Comparison of ENCODE assay signal across 51 mouse cellular contexts in genomic region chr7:102540596-102540995, GRCm38 (mm10). TPM values are rescaled to one million over a fixed set of nuclear protein-coding genes. Genes with fewer than 3 reads are reported as not detected.
"Had no signal": no experiment of that assay in that cellular context is flagged by ENCODE, and none has a peak within 500 bp of the region (broad histone marks: within the 10 kb centered on the region; RNA-seq: fewer than 3 reads in every experiment).

Gene Olfr548-ps1 (plus strand): TSS chr7:102540896.

- H3K27me3 ChIP-seq: heart, embryonic 12.5 days; heart, embryonic 13.5 days; heart, embryonic 15.5 days; hindbrain, embryonic 12.5 days; hindbrain, embryonic 13.5 days; hindbrain, embryonic 15.5 days; intestine, embryonic 15.5 days; kidney, embryonic 15.5 days had no signal

- H3K9ac ChIP-seq: heart, embryonic 12.5 days; heart, embryonic 13.5 days; heart, embryonic 15.5 days; hindbrain, embryonic 12.5 days; hindbrain, embryonic 13.5 days; hindbrain, embryonic 14.5 days; hindbrain, embryonic 15.5 days; intestine, embryonic 15.5 days; kidney, embryonic 15.5 days had no signal

- H3K27ac ChIP-seq: heart, embryonic 10.5 days; heart, embryonic 13.5 days; heart, embryonic 15.5 days; hindbrain, embryonic 10.5 days; hindbrain, embryonic 12.5 days; hindbrain, embryonic 13.5 days; hindbrain, embryonic 14.5 days; hindbrain, embryonic 15.5 days; hindbrain, postnatal 0 days; intestine, embryonic 15.5 days; kidney, embryonic 15.5 days; kidney, postnatal 0 days; layer of hippocampus, adult 2 months had no signal

- H3K4me1 ChIP-seq: heart, embryonic 10.5 days; heart, embryonic 12.5 days; heart, embryonic 13.5 days; heart, embryonic 15.5 days; hindbrain, embryonic 10.5 days; hindbrain, embryonic 12.5 days; hindbrain, embryonic 13.5 days; hindbrain, embryonic 15.5 days; intestine, embryonic 15.5 days; kidney, embryonic 15.5 days had no signal

- H3K9me3 ChIP-seq: heart, embryonic 10.5 days; heart, embryonic 12.5 days; heart, embryonic 13.5 days; heart, embryonic 15.5 days; hindbrain, embryonic 10.5 days; hindbrain, embryonic 12.5 days; hindbrain, embryonic 13.5 days; hindbrain, embryonic 15.5 days; intestine, embryonic 15.5 days; kidney, embryonic 15.5 days had no signal

- DNase-seq: heart, postnatal 10 days; heart, postnatal 14 days; heart, postnatal 36 days; heart, postnatal 4 days; kidney, adult 11 months; kidney, adult 18-20 months; kidney, adult 2 months; kidney, adult 8-10 months; kidney, adult 9 months; kidney, postnatal 10 days; kidney, postnatal 14 days; kidney, postnatal 25 days; kidney, postnatal 36 days; kidney, postnatal 4 days; layer of hippocampus, adult 9-11 months; layer of hippocampus, postnatal 36 days had no signal

- ATAC-seq: hindbrain, embryonic 16.5 days; hindbrain, postnatal 0 days; inflammation-experienced regulatory T-cells, adult 6 months; intestine, embryonic 15.5 days; intestine, embryonic 16.5 days; intestine, postnatal 0 days had no signal

- H3K4me3 ChIP-seq: heart, embryonic 10.5 days; heart, embryonic 12.5 days; heart, embryonic 13.5 days; heart, embryonic 15.5 days; hindbrain, embryonic 10.5 days; hindbrain, embryonic 12.5 days; hindbrain, embryonic 13.5 days; hindbrain, embryonic 15.5 days; intestine, embryonic 15.5 days; kidney, embryonic 15.5 days; layer of hippocampus, adult 2 months had no signal

- H3K36me3 ChIP-seq: heart, embryonic 10.5 days; heart, embryonic 12.5 days; heart, embryonic 13.5 days; heart, embryonic 15.5 days; hindbrain, embryonic 10.5 days; hindbrain, embryonic 12.5 days; hindbrain, embryonic 13.5 days; hindbrain, embryonic 15.5 days; intestine, embryonic 15.5 days; kidney, embryonic 15.5 days had no signal

- H3K4me2 ChIP-seq: heart, embryonic 11.5 days; heart, embryonic 12.5 days; heart, embryonic 13.5 days; heart, embryonic 15.5 days; hindbrain, embryonic 12.5 days; hindbrain, embryonic 13.5 days; hindbrain, embryonic 14.5 days; hindbrain, embryonic 15.5 days; intestine, embryonic 15.5 days; kidney, embryonic 15.5 days had no signal

RNA-seq across cellular contexts. Expression of gene Olfr548-ps1, which starts in this region (rescaled TPM):
- total RNA-seq: heart, postnatal 10 days; heart, postnatal 14 days; heart, postnatal 25 days; heart, postnatal 36 days; heart, postnatal 4 days; hematopoietic stem cell, adult 5-6 weeks; hindbrain, postnatal 0 days; layer of hippocampus, adult 18-20 months; layer of hippocampus, adult 2 months; layer of hippocampus, adult 8-10 months; layer of hippocampus, postnatal 10 days; layer of hippocampus, postnatal 14 days; layer of hippocampus, postnatal 25 days; layer of hippocampus, postnatal 36 days; left cerebral cortex, adult 18-20 months had no signal
- polyA plus RNA-seq: heart, embryonic 10.5 days; heart, embryonic 11.5 days; heart, embryonic 12.5 days; heart, embryonic 13.5 days; heart, embryonic 14.5 days; heart, embryonic 15.5 days; heart, embryonic 16.5 days; heart, postnatal 0 days; hindbrain, embryonic 10.5 days; hindbrain, embryonic 11.5 days; hindbrain, embryonic 12.5 days; hindbrain, embryonic 13.5 days; hindbrain, embryonic 14.5 days; hindbrain, embryonic 15.5 days; hindbrain, embryonic 16.5 days; hindbrain, postnatal 0 days; inflammation-experienced regulatory T-cells, adult 6 months; intestine, embryonic 14.5 days; intestine, embryonic 15.5 days; intestine, embryonic 16.5 days; intestine, postnatal 0 days; kidney, adult 2 months; kidney, embryonic 14.5 days; kidney, embryonic 15.5 days; kidney, embryonic 16.5 days; kidney, postnatal 0 days; large intestine, adult 2 months had no signal
